9 mouse cellular contexts compared by ENCODE assay signal in genomic region chr2:8676546-8676945, GRCm38 (mm10).
A peak's percentile ranks its signal among the peaks of the same experiment; 100 is the strongest.
DNase-seq lines count a peak whose midpoint lies in the region; ATAC-seq lines count a peak whose summit lies in the region.
"Had no signal": no experiment of that assay in that cellular context is flagged by ENCODE, and none has a peak within 500 bp of the region (broad histone marks: within the 10 kb centered on the region; RNA-seq: fewer than 3 reads in every experiment).

No protein-coding gene starts in this region.

- no peaks in the 10 kb centered on the region for H3K4me1 ChIP-seq in kidney, embryonic 15.5 days
- no peaks in the 10 kb centered on the region for H3K4me1 ChIP-seq in embryonic facial prominence, embryonic 14.5 days (ENCODE audit: control insufficient read depth, insufficient read depth, low read length)
- H3K4me1 ChIP-seq: embryonic facial prominence, embryonic 12.5 days had no signal

- peak; percentile 12 for DNase-seq in kidney, adult 18-20 months
- DNase-seq in B cell, adult 2 months, result peak; percentile 2 to 12
- DNase-seq in ES-CJ7 (ENCODE audit: low read depth, low spot score), result peak; percentile 13
- DNase-seq in embryonic facial prominence, embryonic 14.5 days (ENCODE audit: low spot score), result peak; percentile 22
- DNase-seq in gastrocnemius, postnatal 25 days, result no peak
- no peak for DNase-seq in spleen, postnatal 4 days (ENCODE audit: low spot score in 2 of 2)

- WGBS in kidney, embryonic 15.5 days, result 13% methylated on average over 4 of the region's 4 CpGs
- WGBS in embryonic facial prominence, embryonic 14.5 days, result 10% methylated on average over 4 of the region's 4 CpGs

- no peak overlapping the region for H3K9ac ChIP-seq in kidney, embryonic 15.5 days
- H3K9ac ChIP-seq in embryonic facial prominence, embryonic 14.5 days (ENCODE audit: low read depth, low read length), result no peak overlapping the region
- H3K9ac ChIP-seq: embryonic facial prominence, embryonic 12.5 days had no signal

- no peak for ATAC-seq in kidney, embryonic 15.5 days (replicated peaks; ENCODE audit: low FRiP score)
- no peak for ATAC-seq in embryonic facial prominence, embryonic 14.5 days (ENCODE audit: low read depth)
- ATAC-seq in megakaryocyte progenitor cell, adult 5-6 weeks (replicated peaks; ENCODE audit: poor library complexity), result peak; percentile 71

- no peak overlapping the region for H3K27ac ChIP-seq in kidney, embryonic 15.5 days
- H3K27ac ChIP-seq in embryonic facial prominence, embryonic 14.5 days (replicated peaks; ENCODE audit: low read depth, low read length), result no peak overlapping the region
- H3K27ac ChIP-seq: embryonic facial prominence, embryonic 12.5 days had no signal

- H3K4me2 ChIP-seq in kidney, embryonic 15.5 days, result no peak overlapping the region
- H3K4me2 ChIP-seq in embryonic facial prominence, embryonic 14.5 days (ENCODE audit: low read depth, low read length), result no peak overlapping the region
- H3K4me2 ChIP-seq: embryonic facial prominence, embryonic 12.5 days had no signal

- no peaks in the 10 kb centered on the region for H3K9me3 ChIP-seq in kidney, embryonic 15.5 days (replicated peaks)
- no peaks in the 10 kb centered on the region for H3K9me3 ChIP-seq in embryonic facial prominence, embryonic 14.5 days (ENCODE audit: control insufficient read depth, low read length)
- H3K9me3 ChIP-seq: embryonic facial prominence, embryonic 12.5 days had no signal

- H3K36me3 ChIP-seq in kidney, embryonic 15.5 days, result no peaks in the 10 kb centered on the region
- no peaks in the 10 kb centered on the region for H3K36me3 ChIP-seq in embryonic facial prominence, embryonic 14.5 days (ENCODE audit: control insufficient read depth, insufficient read depth, low read length)
- H3K36me3 ChIP-seq: embryonic facial prominence, embryonic 12.5 days had no signal

- peaks cover 19% of the 10 kb centered on the region for H3K27me3 ChIP-seq in kidney, embryonic 15.5 days
- H3K27me3 ChIP-seq in embryonic facial prominence, embryonic 14.5 days (replicated peaks; ENCODE audit: control insufficient read depth, insufficient read depth, low read length), result no peaks in the 10 kb centered on the region
- H3K27me3 ChIP-seq: embryonic facial prominence, embryonic 12.5 days had no signal

- no peak overlapping the region for H3K4me3 ChIP-seq in kidney, embryonic 15.5 days (replicated peaks)
- H3K4me3 ChIP-seq in embryonic facial prominence, embryonic 14.5 days (ENCODE audit: low read depth, low read length), result no peak overlapping the region
- H3K4me3 ChIP-seq: embryonic facial prominence, embryonic 12.5 days had no signal

Comparison
In these comparisons a context has a peak if more than half of its experiments do, and no peak if none do; other contexts are left out.
1. DNase-seq: peak in kidney, adult 18-20 months (single experiment), B cell, adult 2 months (2 of 2), ES-CJ7 (single experiment) and embryonic facial prominence, embryonic 14.5 days (single experiment); none in gastrocnemius, postnatal 25 days (single experiment) and spleen, postnatal 4 days (0 of 2).